Mouse (Mus musculus) megakaryocyte, embryonic 14.5 days (primary cell): ENCODE measurements at regions not wholly inside any gene's neighbourhood (a gene's known extent, or its start where the extent isn't known, plus 50 kb on each side); places are given as distances from the start of the nearest gene placed in this dataset.

ENCODE experiments used
- FLI1 ChIP-seq: IDR thresholded peaks from 2 replicates; pipeline ENCODE4 v1.6.1; 2012; ENCODE audit warnings: low read length, inconsistent platforms, mixed read lengths
- GATA1 ChIP-seq: IDR thresholded peaks from 3 replicates; pipeline ENCODE4 v1.6.1; 2012; ENCODE audit warnings: mixed read lengths, low read length, inconsistent platforms, borderline replicate concordance

GRCm38 (mm10) chr7:34562160-34562559 is 94.4 kb downstream of the Kctd15 start:
- TF ChIP-seq GATA1, result no peak
- TF ChIP-seq FLI1, result no peak
